Mouse (Mus musculus) MEL (cell line): ENCODE measurements at regions not wholly inside any gene's neighbourhood (a gene's known extent, or its start where the extent isn't known, plus 50 kb on each side); places are given as distances from the start of the nearest gene placed in this dataset.

Source experiments
- DNase-seq: peaks from one replicate; pipeline ENCODE4 v3.0.0; 2011; ENCODE audit warnings: low read depth, low spot score
- H3K27ac ChIP-seq: 2 replicates; pipeline ENCODE4 v1.5.1; 2012; ENCODE audit warnings: low read depth, mild to moderate bottlenecking, control low read depth, low read length, moderate library complexity; ENCODE audit not compliant: control insufficient read depth
- H3K27me3 ChIP-seq, 2 experiments: fragments of 150-350 bp in 1 of 2; sonication (generic) in 1 of 2; 2 replicates each; pipeline ENCODE4 v1.6.1; 2012; ENCODE audit warnings: low read length in 2 of 2, mild to moderate bottlenecking in 2 of 2, improper control_type of control experiment in 1 of 2, moderate library complexity in 1 of 2; ENCODE audit not compliant: insufficient read depth in 2 of 2, control insufficient read depth in 1 of 2
- H3K36me3 ChIP-seq, 2 experiments: 2 replicates each; pipeline ENCODE4 v1.6.1; 2012 to 2014; ENCODE audit warnings: low read length in 2 of 2, improper control_type of control experiment in 1 of 2, inconsistent platforms in 1 of 2, mild to moderate bottlenecking in 1 of 2; ENCODE audit not compliant: insufficient read depth in 2 of 2, control insufficient read depth in 1 of 2
- H3K4me1 ChIP-seq, 2 experiments: fragments of 150-350 bp in 1 of 2; sonication (generic) in 1 of 2; 2 replicates each; pipeline ENCODE4 v1.6.1; 2012; ENCODE audit warnings: low read length in 2 of 2, improper control_type of control experiment in 1 of 2, mild to moderate bottlenecking in 1 of 2; ENCODE audit not compliant: insufficient read depth in 2 of 2, control insufficient read depth in 1 of 2
- H3K4me3 ChIP-seq, 2 experiments: fragments of 150-350 bp in 1 of 2; sonication (generic) in 1 of 2; 2 replicates each; pipeline ENCODE4 v1.5.1; 2012; ENCODE audit warnings: low read depth in 2 of 2, low read length in 2 of 2, mild to moderate bottlenecking in 2 of 2, moderate library complexity in 2 of 2, control low read depth in 1 of 2, improper control_type of control experiment in 1 of 2; ENCODE audit not compliant: control insufficient read depth in 1 of 2, insufficient read depth in 1 of 2
- H3K79me2 ChIP-seq: 2 replicates; pipeline ENCODE4 v1.6.1; 2012; ENCODE audit warnings: mild to moderate bottlenecking, low read length, moderate library complexity; ENCODE audit not compliant: control insufficient read depth, poor library complexity, insufficient read depth
- H3K9ac ChIP-seq: 2 replicates; pipeline ENCODE4 v1.6.1; 2012; ENCODE audit warnings: low read depth, mild to moderate bottlenecking, control low read depth, low read length, moderate library complexity; ENCODE audit not compliant: control insufficient read depth, poor library complexity, severe bottlenecking
- H3K9me3 ChIP-seq: fragments of 150-350 bp; sonication (generic); replicated peaks from 2 replicates; pipeline ENCODE4 v1.6.1; 2012; ENCODE audit warnings: mild to moderate bottlenecking, low read length, improper control_type of control experiment, moderate library complexity; ENCODE audit not compliant: insufficient read depth
- BHLHE40 ChIP-seq: IDR thresholded peaks from 2 replicates; pipeline ENCODE4 v1.6.1; 2012; ENCODE audit warnings: low read depth, mild to moderate bottlenecking, inconsistent platforms, low read length, improper control_type of control experiment, borderline replicate concordance
- E2F4 ChIP-seq: IDR thresholded peaks from 2 replicates; pipeline ENCODE4 v1.6.1; 2011; ENCODE audit warnings: low read depth, low read length, improper control_type of control experiment, borderline replicate concordance
- ELF1 ChIP-seq: IDR thresholded peaks from 2 replicates; pipeline ENCODE4 v1.6.1; 2014; ENCODE audit warnings: low read depth, mild to moderate bottlenecking, inconsistent platforms, low read length, improper control_type of control experiment, moderate library complexity
- EP300 ChIP-seq, 2 experiments: IDR thresholded peaks; 2 replicates each; pipeline ENCODE4 v1.6.1; 2011; ENCODE audit warnings: improper control_type of control experiment in 2 of 2, low read length in 2 of 2, low read depth in 1 of 2, mild to moderate bottlenecking in 1 of 2
- ETS1 ChIP-seq: IDR thresholded peaks from 2 replicates; pipeline ENCODE4 v1.6.1; 2012; ENCODE audit warnings: low read depth, mild to moderate bottlenecking, inconsistent platforms, low read length, improper control_type of control experiment, moderate library complexity
- GABPA ChIP-seq: IDR thresholded peaks from 2 replicates; pipeline ENCODE4 v1.6.1; 2012; ENCODE audit warnings: low read depth, mild to moderate bottlenecking, inconsistent platforms, low read length, improper control_type of control experiment, moderate library complexity
- HCFC1 ChIP-seq: IDR thresholded peaks from 2 replicates; pipeline ENCODE4 v1.6.1; 2012; ENCODE audit warnings: low read depth, mild to moderate bottlenecking, inconsistent platforms, low read length, improper control_type of control experiment, moderate library complexity
- JUND ChIP-seq: IDR thresholded peaks from 2 replicates; pipeline ENCODE4 v1.6.1; 2011; ENCODE audit warnings: low read depth, mild to moderate bottlenecking, improper control_type of control experiment, low read length
- KAT2A ChIP-seq: conservative IDR thresholded peaks from 2 replicates; pipeline ENCODE4 v1.6.1; 2012; ENCODE audit warnings: low read depth, low read length, improper control_type of control experiment, inconsistent platforms
- MAX ChIP-seq: IDR thresholded peaks from 2 replicates; pipeline ENCODE4 v1.6.1; 2011; ENCODE audit warnings: low read length, improper control_type of control experiment
- MEF2A ChIP-seq: IDR thresholded peaks from 2 replicates; pipeline ENCODE4 v1.6.1; 2014; ENCODE audit warnings: low read depth, mild to moderate bottlenecking, inconsistent platforms, low read length, improper control_type of control experiment; ENCODE audit not compliant: poor library complexity, insufficient replicate concordance, severe bottlenecking; ENCODE audit errors: extremely low read depth
- MYC ChIP-seq: IDR thresholded peaks from 2 replicates; pipeline ENCODE4 v1.6.1; 2011; ENCODE audit warnings: low read depth, mild to moderate bottlenecking, low read length, improper control_type of control experiment, moderate library complexity
- NRF1 ChIP-seq: IDR thresholded peaks from 2 replicates; pipeline ENCODE4 v1.6.1; 2014; ENCODE audit warnings: low read depth, mild to moderate bottlenecking, inconsistent platforms, low read length, improper control_type of control experiment, moderate library complexity; ENCODE audit not compliant: poor library complexity, insufficient read depth, severe bottlenecking
- SIN3A ChIP-seq: IDR thresholded peaks from 2 replicates; pipeline ENCODE4 v1.6.1; 2012; ENCODE audit warnings: low read length, improper control_type of control experiment, inconsistent platforms
- TAL1 ChIP-seq: IDR thresholded peaks from 2 replicates; pipeline ENCODE4 v1.6.1; 2012; ENCODE audit warnings: mild to moderate bottlenecking, inconsistent platforms, low read length, moderate library complexity, mixed read lengths
- TCF12 ChIP-seq: IDR thresholded peaks from 2 replicates; pipeline ENCODE4 v1.6.1; 2014; ENCODE audit warnings: low read depth, mild to moderate bottlenecking, inconsistent platforms, low read length, improper control_type of control experiment, moderate library complexity
- ZMIZ1 ChIP-seq: IDR thresholded peaks from 2 replicates; pipeline ENCODE4 v1.6.1; 2012; ENCODE audit warnings: low read depth, mild to moderate bottlenecking, inconsistent platforms, low read length, improper control_type of control experiment, moderate library complexity
- ZNF384 ChIP-seq: IDR thresholded peaks from 2 replicates; pipeline ENCODE4 v1.6.1; 2012; ENCODE audit warnings: low read depth, mild to moderate bottlenecking, inconsistent platforms, low read length, improper control_type of control experiment

DNA sequence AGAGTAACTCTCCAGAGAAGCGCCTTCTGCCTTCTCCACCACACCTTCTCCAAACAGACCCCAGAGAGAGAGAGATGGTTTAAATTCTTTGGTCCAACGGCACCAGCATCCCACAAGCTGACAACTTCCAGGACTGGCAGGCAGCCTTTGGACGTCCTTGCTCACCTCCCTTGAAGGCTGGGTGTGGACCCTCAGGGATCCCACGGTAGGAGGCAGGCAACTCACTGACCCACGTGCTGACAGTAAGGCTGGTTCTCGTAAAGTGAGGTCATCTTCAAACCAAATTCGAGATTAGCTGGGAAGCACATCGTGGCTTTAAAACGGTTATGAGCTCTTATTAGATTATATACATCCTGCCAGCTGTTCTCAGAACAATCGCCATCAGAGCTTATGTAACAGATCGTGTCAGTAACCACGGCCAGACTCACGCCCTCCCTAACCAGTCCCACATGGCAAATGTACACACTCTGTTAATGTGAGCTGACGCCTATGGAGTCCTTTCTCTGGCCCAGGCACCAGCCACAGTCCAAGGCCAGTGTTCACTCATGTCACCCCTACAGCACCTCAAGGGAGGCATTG, 239.9 kb upstream of the Rtl1 start:
- H3K36me3 ChIP-seq: no peaks in the 10 kb centered on the region
- H3K27ac ChIP-seq: no peak overlapping the region
- no peaks in the 10 kb centered on the region for H3K4me1 ChIP-seq
- no peaks in the 10 kb centered on the region for H3K79me2 ChIP-seq
- TF ChIP-seq KAT2A (no peak), TCF12 (no peak)
- no peak overlapping the region for H3K9ac ChIP-seq
- H3K9me3 ChIP-seq: no peaks in the 10 kb centered on the region
- H3K4me3 ChIP-seq: no peak overlapping the region
- no peaks in the 10 kb centered on the region for H3K27me3 ChIP-seq
- no peak for DNase-seq

- no peaks in the 10 kb centered on the region for H3K9me3 ChIP-seq
- no peak overlapping the region for H3K27ac ChIP-seq
- no peak for TF ChIP-seq ELF1
- TF ChIP-seq MEF2A: no peak
- TF ChIP-seq ZMIZ1: no peak
- no peak for TF ChIP-seq E2F4
- no peaks in the 10 kb centered on the region for H3K4me1 ChIP-seq
- DNase-seq: no peak
- H3K9ac ChIP-seq: no peak overlapping the region
- H3K36me3 ChIP-seq: no peaks in the 10 kb centered on the region
- H3K27me3 ChIP-seq: no peaks in the 10 kb centered on the region
- no peak overlapping the region for H3K4me3 ChIP-seq
- H3K79me2 ChIP-seq: no peaks in the 10 kb centered on the region
Observed at GRCm38 (mm10) chr12:109844723-109845601, 244.8 kb upstream of the Rtl1 start.

DNA sequence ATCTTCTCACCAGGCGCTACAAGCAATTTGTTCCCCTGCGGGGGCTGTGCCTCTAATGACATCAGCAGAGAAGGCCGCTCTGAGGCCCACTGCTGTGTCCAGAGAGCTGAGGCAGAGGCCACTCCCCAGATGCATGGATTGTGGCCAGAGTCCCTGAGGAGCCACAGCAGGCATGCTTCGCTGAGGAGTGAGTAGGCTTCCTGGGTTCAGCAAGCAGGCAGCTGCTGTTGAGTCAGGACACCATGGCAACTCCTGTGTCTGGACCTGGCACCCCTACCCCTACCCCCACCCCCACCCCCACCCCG, 245.4 kb upstream of the Rtl1 start:
- no peak overlapping the region for H3K27ac ChIP-seq
- H3K9ac ChIP-seq: no peak overlapping the region
- H3K36me3 ChIP-seq: no peaks in the 10 kb centered on the region
- no peaks in the 10 kb centered on the region for H3K4me1 ChIP-seq
- H3K9me3 ChIP-seq: no peaks in the 10 kb centered on the region
- DNase-seq: no peak
- H3K4me3 ChIP-seq: no peak overlapping the region
- H3K79me2 ChIP-seq: no peaks in the 10 kb centered on the region
- TF ChIP-seq JUND (no peak), GABPA (no peak), HCFC1 (no peak), TAL1 (no peak), MYC (no peak), SIN3A (no peak), MEF2A (no peak), NRF1 (no peak), ZMIZ1 (no peak), ZNF384 (no peak), ETS1 (no peak), MAX (no peak), EP300 (IDR thresholded peaks at IDR 0.05; ENCODE audit: low read depth in 1 of 2, low read length in 2 of 2) (no peak), BHLHE40 (no peak)
- TF ChIP-seq, all 39 proteins: peak for 0
- H3K27me3 ChIP-seq: no peaks in the 10 kb centered on the region
